Mouse (Mus musculus) erythroblast, embryonic 14.5 days (primary cell): ENCODE measurements around the gene Slc17a1.

ENCODE experiments used
- GATA1 ChIP-seq: IDR thresholded peaks from 2 replicates; pipeline ENCODE4 v1.6.1; 2012; ENCODE audit warnings: low read length, inconsistent platforms, mixed read lengths
- TAL1 ChIP-seq: IDR thresholded peaks from 3 replicates; pipeline ENCODE4 v1.6.1; 2012; ENCODE audit warnings: low read length, inconsistent platforms, mixed read lengths

- TF ChIP-seq GATA1 (no peak), TAL1 (no peak)
Observed at GRCm38 (mm10) chr13:23826606-23827005, 40.9 kb upstream of the Slc17a1 start.
